Mouse (Mus musculus) heart, adult 2 months (tissue): ENCODE measurements around the gene Tnip2.

Experiments
- CTCF ChIP-seq: fragments of 200-600 bp; IDR thresholded peaks from 2 replicates; pipeline ENCODE4 v1.8.1; 2022; ENCODE audit warnings: antibody characterized with exemption, mild to moderate bottlenecking, moderate library complexity
- EP300 ChIP-seq: fragments of 200-500 bp; IDR thresholded peaks from 2 replicates; pipeline ENCODE4 v1.6.1; 2011; ENCODE audit warnings: low read depth, low read length, control low read depth; ENCODE audit not compliant: insufficient read depth
- POLR2A ChIP-seq: fragments of 200-500 bp; IDR thresholded peaks from 2 replicates; pipeline ENCODE4 v1.6.1; 2011; ENCODE audit warnings: mild to moderate bottlenecking, low read depth, low read length, control low read depth; ENCODE audit not compliant: insufficient read depth

- no peak for TF ChIP-seq CTCF
- TF ChIP-seq POLR2A = peak; percentile 78
- TF ChIP-seq EP300 = no peak
Measured at GRCm38 (mm10) chr5:34513466-34514217, at the start of gene Tnip2.
